ENCODE assay signal across 23 mouse cellular contexts in genomic region chr6:58841208-58841607, GRCm38 (mm10). TPM values are rescaled to one million over a fixed set of nuclear protein-coding genes. Genes with fewer than 3 reads are reported as not detected.
DNase-seq lines count a peak whose midpoint lies in the region; TF ChIP-seq lines count a peak whose summit lies in the region.
"Had no signal": no experiment of that assay in that cellular context is flagged by ENCODE, and none has a peak within 500 bp of the region (broad histone marks: within the 10 kb centered on the region; RNA-seq: fewer than 3 reads in every experiment).

No protein-coding gene starts in this region.

- no peak overlapping the region for H3K9ac ChIP-seq in MEL (ENCODE audit: control insufficient read depth, low read depth, low read length, poor library complexity, severe bottlenecking)
- H3K9ac ChIP-seq: embryonic facial prominence, embryonic 15.5 days; forebrain, postnatal 0 days; intestine, embryonic 15.5 days; limb, embryonic 12.5 days; liver, postnatal 0 days; midbrain, embryonic 13.5 days; neural tube, embryonic 13.5 days had no signal

- no peaks in the 10 kb centered on the region for H3K27me3 ChIP-seq in C2C12 (ENCODE audit: control insufficient read depth, insufficient read depth, insufficient read length)
- no peaks in the 10 kb centered on the region for H3K27me3 ChIP-seq in MEL (ENCODE audit: control insufficient read depth in 1 of 2, insufficient read depth in 2 of 2, low read length in 2 of 2)
- no peaks in the 10 kb centered on the region for H3K27me3 ChIP-seq in myocyte (ENCODE audit: control insufficient read depth, insufficient read depth, insufficient read length)
- H3K27me3 ChIP-seq: embryonic facial prominence, embryonic 15.5 days; intestine, embryonic 15.5 days; limb, embryonic 12.5 days; midbrain, embryonic 13.5 days; neural tube, embryonic 13.5 days had no signal

- peaks cover under 1% of the 10 kb centered on the region for H3K36me3 ChIP-seq in C2C12 (ENCODE audit: control insufficient read depth, insufficient read depth)
- H3K36me3 ChIP-seq in MEL (ENCODE audit: control insufficient read depth in 1 of 2, insufficient read depth in 2 of 2, low read length in 2 of 2) = peaks cover 0 to 6% of the 10 kb centered on the region in 2 experiments; a peak in 2 of 4 replicates
- no peaks in the 10 kb centered on the region for H3K36me3 ChIP-seq in myocyte (ENCODE audit: control insufficient read depth, insufficient read depth)
- H3K36me3 ChIP-seq: embryonic facial prominence, embryonic 15.5 days; hindbrain, embryonic 10.5 days; intestine, embryonic 15.5 days; limb, embryonic 12.5 days; neural tube, embryonic 13.5 days had no signal

- H3K4me2 ChIP-seq in myocyte (ENCODE audit: low read depth) = peak overlapping the region; percentile 41
- H3K4me2 ChIP-seq: embryonic facial prominence, embryonic 15.5 days; intestine, embryonic 15.5 days; limb, embryonic 12.5 days; liver, embryonic 11.5 days; midbrain, embryonic 13.5 days; neural tube, embryonic 13.5 days had no signal

- no peak overlapping the region for H3K27ac ChIP-seq in MEL (ENCODE audit: control insufficient read depth, low read depth, low read length)
- H3K27ac ChIP-seq: embryonic facial prominence, embryonic 15.5 days; hindbrain, embryonic 10.5 days; intestine, embryonic 15.5 days; limb, embryonic 12.5 days; midbrain, embryonic 13.5 days; neural tube, embryonic 13.5 days had no signal

- TF ChIP-seq RAD21 in MEL (IDR thresholded peaks at IDR 0.05; ENCODE audit: low read depth, low read length) = no peak

- H3K4me1 ChIP-seq in MEL (ENCODE audit: control insufficient read depth in 1 of 2, insufficient read depth in 2 of 2, low read length in 2 of 2) = peaks cover 0 to 2% of the 10 kb centered on the region in 2 experiments; a peak in 1 of 4 replicates
- H3K4me1 ChIP-seq: embryonic facial prominence, embryonic 15.5 days; intestine, embryonic 15.5 days; limb, embryonic 12.5 days had no signal

- DNase-seq in MEL (ENCODE audit: low read depth, low spot score) (peak; percentile 56), adipocyte (ENCODE audit: low spot score) (peak; percentile 41)
- no peak for DNase-seq in left cerebral cortex, postnatal 25 days (ENCODE audit: low spot score in 2 of 2)
- no peak for DNase-seq in right cerebral cortex, postnatal 4 days
- DNase-seq in thymus, postnatal 25 days = no peak
- DNase-seq: adrenal gland, postnatal 14 days; cerebellum, adult 8-10 months; forebrain, postnatal 0 days; kidney, adult 8-10 months; kidney, postnatal 10 days; liver, postnatal 0 days; lung, postnatal 10 days; retina, postnatal 1 day; right cerebral cortex, postnatal 25 days had no signal

- H3ac ChIP-seq in C2C12 (ENCODE audit: control insufficient read depth, insufficient read length, low read depth) = no peak overlapping the region
- no peak overlapping the region for H3ac ChIP-seq in myocyte (ENCODE audit: control insufficient read depth, insufficient read length)

- peaks cover 5% of the 10 kb centered on the region for H3K79me2 ChIP-seq in C2C12 (ENCODE audit: control insufficient read depth, insufficient read depth)
- H3K79me2 ChIP-seq in MEL (ENCODE audit: control insufficient read depth, insufficient read depth, low read length, poor library complexity) = no peaks in the 10 kb centered on the region
- no peaks in the 10 kb centered on the region for H3K79me2 ChIP-seq in myocyte (ENCODE audit: control insufficient read depth, insufficient read depth)

- TF ChIP-seq POLR2A in MEL (IDR thresholded peaks at IDR 0.05; ENCODE audit: control insufficient read depth in 1 of 2, insufficient read depth in 1 of 2, low read depth in 1 of 2, low read length in 2 of 2, poor library complexity in 1 of 2) = no peak
- TF ChIP-seq POLR2A in myocyte (IDR thresholded peaks at IDR 0.05; ENCODE audit: insufficient read length, low read depth) = no peak

- peaks cover 2% of the 10 kb centered on the region for H3K79me3 ChIP-seq in C2C12 (ENCODE audit: low read depth)

- H3K4me3 ChIP-seq in C2C12 (ENCODE audit: insufficient read depth, poor library complexity, severe bottlenecking) = no peak overlapping the region
- no peak overlapping the region for H3K4me3 ChIP-seq in MEL (ENCODE audit: control insufficient read depth in 1 of 2, insufficient read depth in 1 of 2, low read depth in 2 of 2, low read length in 2 of 2)
- no peak overlapping the region for H3K4me3 ChIP-seq in myocyte
- H3K4me3 ChIP-seq: embryonic facial prominence, embryonic 15.5 days; hindbrain, embryonic 10.5 days; intestine, embryonic 15.5 days; limb, embryonic 12.5 days; midbrain, embryonic 13.5 days; neural tube, embryonic 13.5 days had no signal

- H3K9me3 ChIP-seq in MEL (replicated peaks; ENCODE audit: insufficient read depth, low read length) = no peaks in the 10 kb centered on the region
- H3K9me3 ChIP-seq: embryonic facial prominence, embryonic 15.5 days; hindbrain, embryonic 10.5 days; intestine, embryonic 15.5 days; limb, embryonic 12.5 days; midbrain, embryonic 13.5 days; neural tube, embryonic 13.5 days had no signal

- TF ChIP-seq EP300 in MEL (IDR thresholded peaks at IDR 0.05; ENCODE audit: low read depth in 1 of 2, low read length in 2 of 2) = no peak

- no peak for TF ChIP-seq CTCF in C2C12 (IDR thresholded peaks at IDR 0.05; ENCODE audit: control insufficient read depth, insufficient read depth, insufficient read length)
- TF ChIP-seq CTCF in MEL (IDR thresholded peaks at IDR 0.05 in 2 of 3, conservative IDR thresholded peaks at IDR 0.05 in 1 of 3; ENCODE audit: control insufficient read depth in 1 of 3, insufficient read depth in 1 of 3, low read depth in 2 of 3, low read length in 3 of 3, poor library complexity in 1 of 3, severe bottlenecking in 1 of 3) = no peak

- intact Hi-C loops in left cerebral cortex, postnatal 25 days (cut with DNase I) = no loop called here

TF ChIP-seq in C2C12, 6 proteins besides CTCF, POLR2A, EP300 and RAD21:
- TF ChIP-seq FOSL1 (IDR thresholded peaks at IDR 0.05; ENCODE audit: insufficient read depth, low read length, poor library complexity, severe bottlenecking) (peak; percentile 25), CEBPB (IDR thresholded peaks at IDR 0.05; ENCODE audit: low read depth) (peak; percentile 26), MAX (IDR thresholded peaks at IDR 0.05) (no peak)

TF ChIP-seq in MEL, 35 proteins besides CTCF, POLR2A, EP300 and RAD21 (continues in another document):
- TF ChIP-seq ZC3H11A (IDR thresholded peaks at IDR 0.05; ENCODE audit: low read depth, low read length) (no peak), ELF1 (IDR thresholded peaks at IDR 0.05; ENCODE audit: low read depth, low read length) (no peak), POLR2AphosphoS5 (IDR thresholded peaks at IDR 0.05; ENCODE audit: borderline replicate concordance, low read depth, low read length) (no peak), USF2 (IDR thresholded peaks at IDR 0.05; ENCODE audit: borderline replicate concordance in 1 of 2, insufficient read depth in 1 of 2, low read depth in 1 of 2, low read length in 2 of 2) (no peak), ZNF384 (IDR thresholded peaks at IDR 0.05; ENCODE audit: low read depth, low read length) (no peak), HCFC1 (IDR thresholded peaks at IDR 0.05; ENCODE audit: low read depth, low read length) (no peak), TCF12 (IDR thresholded peaks at IDR 0.05; ENCODE audit: low read depth, low read length) (no peak), CHD2 (IDR thresholded peaks at IDR 0.05; ENCODE audit: low read length) (no peak), MYB (IDR thresholded peaks at IDR 0.05; ENCODE audit: low read depth, low read length) (no peak), GABPA (IDR thresholded peaks at IDR 0.05; ENCODE audit: low read depth, low read length) (no peak), MXI1 (IDR thresholded peaks at IDR 0.05; ENCODE audit: low read depth, low read length) (no peak), ZMIZ1 (IDR thresholded peaks at IDR 0.05; ENCODE audit: low read depth, low read length) (no peak), MAX (IDR thresholded peaks at IDR 0.05; ENCODE audit: low read length) (no peak), NELFE (IDR thresholded peaks at IDR 0.05; ENCODE audit: low read depth, low read length) (no peak), POLR2AphosphoS2 (IDR thresholded peaks at IDR 0.05; ENCODE audit: low read length) (no peak), GATA1 (IDR thresholded peaks at IDR 0.05; ENCODE audit: low read depth, low read length) (no peak), SIN3A (IDR thresholded peaks at IDR 0.05; ENCODE audit: low read length) (no peak)

TF ChIP-seq in myocyte, 11 proteins besides CTCF, POLR2A, EP300 and RAD21:
- TF ChIP-seq TCF3 (IDR thresholded peaks at IDR 0.05; ENCODE audit: insufficient read length, low read depth) (no peak), POLR2AphosphoS2 (IDR thresholded peaks at IDR 0.05; ENCODE audit: insufficient read length, low read depth) (no peak), MAX (IDR thresholded peaks at IDR 0.05; ENCODE audit: low read depth) (no peak), REST (IDR thresholded peaks at IDR 0.05; ENCODE audit: insufficient read depth, insufficient read length) (no peak), SRF (IDR thresholded peaks at IDR 0.05; ENCODE audit: control insufficient read depth, insufficient read length, low read depth) (no peak), MYOD1 (IDR thresholded peaks at IDR 0.05; ENCODE audit: control insufficient read depth in 1 of 3, insufficient read length in 2 of 3, low read depth in 2 of 3) (no peak), CEBPB (IDR thresholded peaks at IDR 0.05; ENCODE audit: insufficient read depth, poor library complexity, severe bottlenecking) (no peak), MYOG (IDR thresholded peaks at IDR 0.05; ENCODE audit: control insufficient read depth in 1 of 3, insufficient read depth in 1 of 3, insufficient read length in 2 of 3, low read depth in 2 of 3) (no peak), E2F4 (IDR thresholded peaks at IDR 0.05; ENCODE audit: insufficient read depth) (no peak), USF1 (IDR thresholded peaks at IDR 0.05; ENCODE audit: low read depth) (no peak), TCF12 (IDR thresholded peaks at IDR 0.05; ENCODE audit: insufficient read depth, poor library complexity, severe bottlenecking) (no peak)
TF ChIP-seq in myocyte: peak in this region for 0.

RNA-seq across cellular contexts. Expression of gene Herc3, which starts 9.9 kb away (rescaled TPM):
- polyA plus RNA-seq in C2C12 (2012; fragmentation: generic; extraction: Trizol) = 5.2 TPM
- total RNA-seq in MEL (2012; rRNA removed) = 1.9 and 3.2 TPM in 2 replicates
- 1 to 10 TPM in 1 of 2 experiments, not detected in 1; 5.7 TPM for polyA plus RNA-seq in MEL (2012; ENCODE audit: insufficient read depth in 1 of 2, insufficient read length in 2 of 2, low read depth in 1 of 2, low replicate concordance in 2 of 2, missing spikeins in 1 of 2)
- polyA plus RNA-seq in myocyte (2012; fragmentation: generic; extraction: Trizol) = 4.5 TPM
- 100 to 1,000 TPM; 168 to 293 TPM for total RNA-seq in left cerebral cortex, postnatal 25 days (2021)

Comparison
In these comparisons a context has a peak if more than half of its experiments do, and no peak if none do; other contexts are left out.
1. DNase-seq: peak in MEL (single experiment) and adipocyte (single experiment); none in left cerebral cortex, postnatal 25 days (0 of 2), right cerebral cortex, postnatal 4 days (single experiment) and thymus, postnatal 25 days (single experiment).